Mouse (Mus musculus): ENCODE results near the gene Tnfsf13.
"Not testable (repeated sequence)": the region's sequence is repeated elsewhere in the genome, so short reads cannot be mapped to it uniquely, and the experiment has no call there.

Tnfsf13 gene

DNA sequence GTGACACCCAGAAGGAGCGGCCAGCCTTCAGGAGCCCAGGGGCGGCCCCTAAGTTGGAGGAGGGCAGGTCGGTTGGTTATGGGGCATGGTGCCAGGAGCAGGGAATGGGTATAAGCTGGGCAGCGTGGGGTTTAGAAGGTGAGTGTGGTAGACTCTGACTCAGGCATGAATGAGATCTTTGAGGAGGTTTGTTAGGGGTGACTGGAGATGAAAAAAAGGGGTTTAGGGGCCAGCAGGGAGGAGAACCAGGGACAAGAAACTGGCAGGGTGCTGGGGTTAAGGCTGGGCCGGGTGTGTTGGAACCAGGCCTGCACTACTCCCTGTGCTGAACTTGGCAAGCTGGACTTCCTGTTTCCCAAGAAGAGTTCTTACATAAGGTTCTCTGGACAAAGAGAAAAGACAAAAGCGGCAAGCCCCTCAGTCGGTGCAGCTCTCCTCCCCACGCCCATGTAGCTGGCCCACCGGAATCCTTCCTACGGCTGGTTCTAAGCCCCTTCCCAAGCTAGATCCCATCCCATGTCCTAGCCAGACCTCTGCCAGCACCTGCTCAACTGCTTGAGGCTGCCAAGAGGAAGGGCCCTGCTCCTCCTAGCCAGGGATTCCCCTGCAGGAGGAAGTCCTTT is at the start of gene Tnfsf13:
Tnfsf13 (minus strand) TSS at position 259 of the 623 bp plus-strand sequence.
- DNase-seq (ENCODE audit: low spot score) = no peak

DNA sequence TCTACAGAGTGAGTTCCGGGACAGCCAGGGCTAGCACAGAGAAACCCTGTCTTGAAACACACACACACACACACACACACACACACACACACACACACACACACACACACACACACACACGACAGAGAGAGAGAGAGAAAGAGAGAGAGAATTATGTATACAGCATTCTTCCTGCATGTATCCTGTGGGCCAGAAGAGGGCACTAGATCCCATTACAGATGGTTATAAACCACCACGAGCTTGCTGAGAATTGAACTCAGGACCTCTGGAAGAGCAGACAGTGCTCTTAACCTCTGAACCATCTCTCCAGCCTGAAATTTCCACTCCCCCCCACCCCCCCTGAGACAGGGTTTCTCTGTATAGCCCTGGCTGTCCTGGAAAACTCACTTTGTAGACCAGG is 45.8 kb upstream of the Tnfsf13 start:
- DNase-seq (ENCODE audit: low spot score) = not testable (repeated sequence)

DNA sequence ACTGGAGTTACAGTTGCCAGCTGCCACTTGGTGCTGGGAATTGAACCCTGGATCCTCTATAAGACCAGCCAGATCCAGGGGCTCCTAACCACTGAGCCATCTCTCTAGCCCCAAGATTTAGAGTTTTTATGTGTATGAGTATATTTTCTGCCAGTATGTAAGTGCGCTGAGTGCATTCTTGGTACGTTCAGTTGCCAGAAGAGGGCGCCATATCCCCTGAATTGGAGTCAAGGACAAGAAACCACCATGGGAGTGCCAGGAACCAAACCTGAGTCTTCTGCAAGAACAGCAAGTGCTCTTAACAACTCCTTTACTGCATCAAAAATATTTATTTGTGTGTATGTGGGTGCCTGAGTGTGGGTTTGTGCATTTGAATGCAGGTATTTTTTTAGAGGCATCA is 43.5 kb upstream of the Tnfsf13 start:
- DNase-seq (ENCODE audit: low spot score) = no peak

DNA sequence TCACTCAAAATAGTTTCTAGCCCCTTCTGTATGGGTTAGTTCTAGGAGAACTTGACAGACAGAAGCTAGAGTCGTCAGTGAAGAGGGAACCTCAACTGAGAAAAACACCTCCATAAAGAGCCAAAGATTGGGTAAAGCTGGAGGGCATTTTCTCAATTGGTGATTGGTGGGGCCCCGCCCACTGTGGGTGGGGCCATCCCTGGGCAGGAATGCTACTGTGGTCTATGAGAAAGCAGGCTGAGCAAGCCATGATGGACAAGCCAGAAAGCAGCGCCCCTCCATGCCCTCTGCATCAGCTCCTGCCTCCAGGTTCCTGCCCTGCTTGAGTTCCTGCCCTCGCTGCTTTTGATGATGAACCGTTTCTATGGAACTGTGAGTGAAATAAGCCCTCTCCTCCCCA is 40.4 kb upstream of the Tnfsf13 start:
- no peak for DNase-seq (ENCODE audit: low spot score)

DNA sequence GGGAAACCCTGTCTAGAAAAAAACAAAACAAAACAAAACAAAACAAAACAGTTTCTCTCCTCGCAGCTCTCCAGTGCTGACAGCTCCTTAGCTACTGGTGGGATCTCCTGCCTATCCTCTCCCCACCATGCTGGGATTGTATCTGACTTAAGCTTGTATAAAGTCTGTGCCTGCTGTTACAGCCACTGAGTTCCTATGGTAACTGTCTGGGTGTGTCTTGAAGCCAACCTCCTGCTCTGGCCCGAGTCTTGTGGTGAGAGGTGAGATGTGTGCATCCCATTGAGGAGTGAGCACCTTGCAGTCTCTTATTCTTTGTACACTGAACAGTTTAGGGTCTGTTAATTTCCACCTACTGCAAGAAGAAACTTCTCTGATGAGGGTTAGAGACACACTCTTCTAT is 37.5 kb upstream of the Tnfsf13 start:
- DNase-seq (ENCODE audit: low spot score) = no peak

DNA sequence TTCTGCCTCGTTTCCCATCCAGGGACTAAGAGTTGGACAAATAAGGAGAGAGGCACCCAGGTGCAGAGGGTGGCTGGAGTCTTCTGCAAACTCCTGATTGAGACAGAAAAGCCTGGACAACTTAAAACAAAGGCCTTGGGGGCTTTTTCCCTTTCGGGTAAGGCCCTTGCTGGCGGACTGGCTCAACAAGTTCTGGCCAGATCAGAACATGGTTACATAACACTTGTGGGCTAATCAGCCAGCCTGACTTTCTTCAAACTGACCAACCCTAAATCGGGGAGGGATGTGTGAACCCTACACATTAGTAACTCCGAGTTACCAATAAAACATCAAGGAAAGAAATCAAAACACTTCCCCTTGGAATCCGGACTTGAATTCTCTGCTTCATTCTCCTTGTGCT is 35.3 kb upstream of the Tnfsf13 start:
- no peak for DNase-seq (ENCODE audit: low spot score)

DNA sequence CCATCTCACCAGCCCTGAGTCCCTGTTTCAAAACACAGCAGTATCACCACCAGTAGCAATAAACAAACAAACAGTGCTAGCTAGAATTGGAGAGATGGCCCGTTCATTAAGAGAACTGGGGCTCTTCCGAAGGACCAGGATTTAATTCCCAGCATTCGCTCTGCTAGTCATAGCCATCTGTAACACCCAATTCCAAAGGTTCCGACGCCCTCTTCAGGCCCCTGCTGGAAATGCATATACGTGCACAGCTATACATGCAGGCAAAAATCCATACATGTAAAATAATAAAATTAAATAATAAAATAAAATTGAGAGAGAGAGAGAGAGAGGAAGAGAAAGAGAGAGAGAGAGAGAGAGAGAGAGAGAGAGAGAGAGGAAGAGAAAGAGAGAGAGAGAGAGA is 33.8 kb upstream of the Tnfsf13 start:
- no peak for DNase-seq (ENCODE audit: low spot score)

DNA sequence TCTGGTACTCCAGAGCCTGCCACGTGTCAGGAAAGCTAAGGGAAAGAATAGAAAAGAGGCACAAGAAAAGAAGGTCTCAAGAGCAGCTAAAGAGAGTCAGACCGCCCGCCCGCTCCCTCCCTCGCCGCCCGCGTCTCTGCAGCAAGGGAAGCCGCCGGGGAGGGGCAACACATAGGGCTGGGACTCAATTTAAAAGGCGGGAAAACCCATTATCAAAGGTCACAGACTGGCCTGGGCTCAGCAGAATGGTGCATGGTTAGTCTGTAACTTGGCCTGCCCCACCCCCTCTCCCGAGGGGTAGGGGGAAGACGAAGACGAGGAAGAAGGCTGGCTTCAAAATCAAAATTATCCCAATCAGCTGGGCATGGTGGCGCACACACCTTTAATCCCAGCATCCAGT is 33.1 kb upstream of the Tnfsf13 start:
- no peak for DNase-seq (ENCODE audit: low spot score)

DNA sequence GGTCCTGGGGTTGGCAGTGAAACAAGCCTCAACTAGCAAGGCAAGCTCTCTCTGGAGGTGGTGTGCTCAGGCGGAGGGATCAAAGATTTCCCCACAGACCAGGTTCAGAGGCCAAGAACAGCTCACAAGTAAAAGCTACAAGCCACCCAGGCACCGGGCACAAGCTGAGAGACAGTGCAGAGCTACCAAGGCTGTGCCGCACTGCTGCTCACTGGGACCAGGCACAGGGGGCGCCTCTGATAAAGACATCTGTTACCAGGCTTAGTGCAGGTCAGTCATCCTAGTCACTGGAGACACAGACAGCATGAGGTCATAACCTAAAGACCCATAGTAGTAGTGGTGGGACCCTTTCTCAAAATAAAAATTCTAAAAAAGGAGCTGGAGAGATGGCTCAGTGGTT is 31.4 kb upstream of the Tnfsf13 start:
- no peak for DNase-seq (ENCODE audit: low spot score)

DNA sequence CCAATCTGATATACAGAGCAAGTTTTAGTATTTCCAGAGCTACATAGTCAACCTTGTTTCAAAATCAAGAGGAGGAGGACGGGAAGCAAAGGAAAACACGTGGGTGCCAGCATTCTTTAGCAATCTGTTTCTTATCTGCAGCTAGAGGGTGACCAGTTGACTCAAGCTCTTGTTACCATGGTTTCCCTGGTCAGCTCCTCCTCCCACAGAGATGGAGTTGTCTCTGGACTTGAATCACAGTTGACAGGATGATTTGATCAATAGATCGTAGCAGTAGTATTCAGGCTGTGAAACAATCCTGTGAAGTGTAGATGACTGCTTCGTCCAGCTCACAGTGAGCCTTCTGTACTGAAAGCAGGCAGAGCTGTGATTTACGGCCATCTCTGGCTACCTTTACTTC is 30.3 kb upstream of the Tnfsf13 start:
- no peak for DNase-seq (ENCODE audit: low spot score)

DNA sequence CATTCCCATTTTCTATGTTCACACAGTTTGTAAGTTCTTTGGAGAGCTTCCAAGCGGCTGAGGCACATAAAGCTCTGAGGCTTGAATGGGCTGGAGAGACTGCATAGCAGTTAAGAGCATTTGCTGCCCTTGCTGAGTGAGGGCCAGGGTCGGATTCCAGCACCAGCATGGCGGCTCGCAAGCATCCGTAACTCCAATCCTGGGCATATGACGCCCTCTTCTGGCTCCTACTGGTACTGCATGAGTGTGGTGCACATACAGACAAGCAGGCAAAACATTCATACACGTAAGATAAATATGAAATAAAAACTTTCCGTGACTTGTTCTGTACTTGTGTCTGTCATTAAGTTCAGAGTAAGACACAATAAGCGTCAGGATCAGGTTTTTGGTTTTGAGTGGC is 29.9 kb upstream of the Tnfsf13 start:
- DNase-seq (ENCODE audit: low spot score) = no peak

DNA sequence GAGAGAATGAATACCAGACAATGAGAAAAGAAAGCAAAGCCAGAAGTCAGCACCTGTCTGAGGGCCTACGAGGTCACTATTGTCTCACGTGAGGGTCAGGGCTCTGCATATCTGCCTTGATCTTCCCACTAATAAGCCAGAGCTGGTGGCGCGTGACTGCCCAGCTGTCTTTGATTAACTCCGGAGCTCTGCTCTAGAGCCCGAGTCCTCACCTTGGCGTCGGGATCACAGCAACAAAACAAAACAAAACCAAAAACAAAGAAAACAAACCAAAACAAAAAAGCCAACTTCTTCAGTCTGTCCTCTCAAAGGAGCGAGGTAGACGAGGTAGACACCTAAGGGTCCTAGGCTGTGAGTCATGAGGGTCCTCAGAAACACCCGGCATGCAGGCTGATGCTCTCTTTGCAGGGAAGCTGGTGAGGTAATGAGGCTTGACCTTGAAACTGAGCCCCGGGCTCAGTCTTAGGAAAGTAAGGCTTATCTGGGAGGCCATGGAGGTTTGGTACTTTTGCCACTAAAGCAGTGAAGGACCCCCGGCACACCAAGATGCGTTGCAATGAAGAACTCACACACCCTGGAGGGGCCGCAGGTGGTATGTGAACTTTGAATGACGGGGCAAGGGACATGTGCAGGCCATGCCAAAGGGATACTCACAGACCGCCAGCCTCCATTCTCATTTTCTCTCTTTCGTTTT is 29.2 kb upstream of the Tnfsf13 start:
- no peak for DNase-seq (ENCODE audit: low spot score)

DNA sequence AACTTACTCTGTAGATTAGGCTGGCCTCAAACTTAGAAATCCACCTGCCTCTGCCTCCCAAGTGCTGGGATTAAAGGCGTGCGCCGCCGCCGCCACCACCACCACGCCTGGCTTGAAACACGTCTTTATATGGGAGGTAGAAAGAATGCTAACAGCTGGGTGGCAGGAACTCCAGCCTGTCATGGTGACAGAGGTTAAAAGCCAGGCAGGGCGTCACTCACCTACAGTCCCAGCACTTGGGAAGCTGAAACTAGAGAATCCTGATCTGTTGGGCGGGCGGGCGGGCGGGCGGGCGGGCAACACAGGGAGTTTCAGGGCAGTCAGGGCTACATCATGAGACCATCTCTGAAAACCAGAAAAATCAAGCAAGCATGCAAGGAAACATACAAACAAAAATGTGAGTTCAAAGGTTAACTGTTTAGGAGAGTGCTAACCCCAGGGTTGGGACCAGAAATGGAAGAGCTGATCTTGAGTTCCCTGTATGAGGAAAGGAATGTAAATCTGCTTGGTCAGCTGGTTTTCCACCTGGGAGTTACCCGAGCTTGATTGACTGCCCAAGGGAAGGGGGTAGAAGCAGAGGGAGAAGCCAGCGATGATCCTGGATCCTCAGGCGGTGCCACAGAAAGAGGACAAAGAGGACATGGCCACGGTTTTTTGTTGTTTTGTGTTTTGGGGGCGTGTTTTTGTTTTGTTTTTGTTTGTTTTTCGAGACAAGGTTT is 27.5 kb upstream of the Tnfsf13 start:
- no peak for DNase-seq (ENCODE audit: low spot score)

DNA sequence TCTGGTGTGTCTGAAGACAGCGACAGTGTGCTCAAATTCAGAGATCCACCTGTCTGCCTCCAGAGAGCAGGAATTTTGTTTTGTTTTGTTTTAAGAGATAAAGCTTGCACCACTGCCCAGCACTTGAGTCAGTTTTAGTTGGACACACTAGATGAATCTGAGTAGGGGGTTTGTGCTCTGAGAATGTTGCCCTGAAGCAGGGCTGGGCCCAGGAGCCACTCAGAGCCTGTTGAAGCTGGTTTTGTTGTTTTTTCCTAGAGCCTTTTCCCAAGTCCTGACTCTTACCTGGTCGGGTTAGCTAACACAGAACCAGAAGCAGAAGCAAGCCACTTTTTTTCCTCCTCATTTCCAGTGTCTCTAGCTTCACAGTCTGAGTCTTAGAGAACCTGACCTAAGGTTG is 25.5 kb upstream of the Tnfsf13 start:
- DNase-seq (ENCODE audit: low spot score) = no peak

DNA sequence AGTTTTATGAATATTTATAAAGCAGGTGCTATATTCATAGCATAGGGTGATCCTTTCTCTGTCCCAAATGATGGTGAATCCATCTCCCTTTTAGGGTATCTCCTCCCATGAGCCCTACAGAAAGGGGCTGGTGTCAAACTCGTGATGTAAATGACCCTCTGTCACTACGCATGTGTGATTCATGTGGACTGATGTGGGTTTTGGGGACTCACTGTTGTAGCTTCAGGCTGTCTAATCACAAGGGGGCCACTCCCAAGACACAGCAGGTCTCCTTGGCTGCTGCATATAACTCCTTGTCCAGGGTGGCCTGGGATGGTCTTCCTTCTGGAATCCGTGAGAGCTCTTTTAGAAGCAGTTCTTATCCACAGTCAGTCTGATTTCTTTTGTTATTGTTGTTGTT is 24.9 kb upstream of the Tnfsf13 start:
- DNase-seq (ENCODE audit: low spot score) = no peak

DNA sequence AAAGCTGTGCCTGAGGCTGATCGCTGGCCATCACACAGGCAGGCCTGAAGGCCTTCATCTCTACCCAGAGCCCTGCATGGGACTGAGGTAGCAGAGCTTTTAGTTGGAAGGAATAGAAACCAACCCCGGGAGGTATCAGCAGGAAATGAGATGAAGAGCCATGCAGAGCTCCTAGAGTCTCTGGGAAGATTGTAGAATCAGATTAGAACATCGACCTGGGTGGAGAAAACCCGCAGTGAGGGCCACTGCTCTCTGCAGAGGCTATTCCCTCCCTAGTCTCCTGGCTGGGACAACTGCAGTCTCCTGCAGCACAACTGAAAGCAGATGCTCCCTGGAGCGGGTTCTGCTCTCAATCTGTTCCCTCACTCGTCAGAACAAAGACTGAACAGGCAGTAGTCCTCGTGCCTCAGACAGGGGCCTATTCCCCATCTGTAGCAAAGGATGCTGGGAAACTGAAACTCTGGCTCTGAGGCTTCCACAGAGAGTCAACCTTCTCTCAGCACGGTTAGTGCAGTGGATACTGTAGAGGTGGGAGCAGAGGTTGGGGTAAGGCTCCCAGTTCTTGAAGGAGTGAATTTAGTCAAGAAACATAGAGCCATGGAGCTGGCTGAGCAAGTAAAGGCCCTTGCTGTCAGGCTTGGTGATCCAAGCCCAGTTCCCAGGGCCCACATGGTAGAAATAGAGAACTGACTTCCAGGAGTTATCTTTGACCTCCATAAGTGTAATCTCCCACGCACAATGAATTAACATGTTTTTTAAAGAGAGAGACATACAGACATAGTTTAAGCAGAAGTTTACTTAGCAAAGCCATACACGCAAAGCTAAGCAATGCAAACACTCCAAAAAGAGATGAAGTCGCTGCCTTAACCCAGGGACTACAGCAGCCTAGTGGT is 24.2 kb upstream of the Tnfsf13 start:
- DNase-seq (ENCODE audit: low spot score) = no peak

DNA sequence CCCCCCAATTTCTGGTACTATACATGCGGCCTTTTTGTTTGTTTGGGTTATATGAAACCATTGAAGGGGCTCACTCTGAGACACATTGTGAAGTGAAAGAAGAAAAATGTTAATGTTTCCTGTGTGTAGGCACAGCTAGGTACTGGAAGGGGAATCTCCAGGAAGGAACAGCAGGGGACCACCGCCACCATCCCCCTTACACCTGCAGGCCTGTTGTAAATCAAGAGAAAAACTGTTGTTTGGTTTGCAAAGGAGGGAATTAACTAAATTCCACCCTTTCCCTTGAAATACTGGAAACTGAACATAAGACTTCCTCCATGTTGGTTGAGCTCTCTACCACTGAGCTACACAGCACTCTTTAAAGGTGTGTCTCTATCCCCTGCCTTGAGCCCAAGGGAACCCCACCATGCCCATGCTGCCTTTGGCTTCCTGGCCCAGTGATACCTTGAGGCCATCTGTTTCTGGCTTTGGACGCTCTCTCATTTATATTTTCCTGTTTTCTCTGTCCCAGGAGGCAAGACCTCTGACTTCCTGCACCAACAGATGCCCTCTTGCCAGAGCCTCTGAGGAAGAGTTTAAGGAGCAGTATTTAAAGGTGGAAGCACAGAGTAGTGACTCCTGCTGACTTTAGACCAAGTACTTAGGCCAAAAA is 23.2 kb upstream of the Tnfsf13 start:
- DNase-seq (ENCODE audit: low spot score) = no peak

DNA sequence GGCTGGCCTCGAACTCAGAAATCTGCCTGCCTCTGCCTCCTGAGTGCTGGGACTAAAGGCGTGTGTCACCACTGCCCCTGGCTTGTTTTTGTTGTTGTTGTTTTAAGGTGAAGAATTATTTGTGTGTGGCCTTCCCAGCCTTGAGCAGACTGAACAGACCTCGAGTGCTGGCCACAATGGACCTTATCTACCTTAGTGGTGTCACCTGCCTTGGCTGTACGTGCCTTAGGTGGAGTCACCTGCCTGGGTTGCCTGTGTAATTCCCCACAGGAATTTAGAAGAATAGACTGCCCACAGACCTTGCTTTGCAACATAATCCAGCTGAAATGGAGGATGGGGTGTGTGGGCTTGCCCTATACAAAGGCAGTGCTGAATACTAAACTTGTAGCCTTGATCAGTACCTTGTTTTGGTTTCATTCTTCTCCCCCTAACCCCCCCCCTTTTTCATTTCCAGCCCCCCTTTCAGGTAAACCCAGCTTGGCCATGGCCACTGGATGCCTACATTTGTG is 22.3 kb upstream of the Tnfsf13 start:
- DNase-seq (ENCODE audit: low spot score) = no peak

DNA sequence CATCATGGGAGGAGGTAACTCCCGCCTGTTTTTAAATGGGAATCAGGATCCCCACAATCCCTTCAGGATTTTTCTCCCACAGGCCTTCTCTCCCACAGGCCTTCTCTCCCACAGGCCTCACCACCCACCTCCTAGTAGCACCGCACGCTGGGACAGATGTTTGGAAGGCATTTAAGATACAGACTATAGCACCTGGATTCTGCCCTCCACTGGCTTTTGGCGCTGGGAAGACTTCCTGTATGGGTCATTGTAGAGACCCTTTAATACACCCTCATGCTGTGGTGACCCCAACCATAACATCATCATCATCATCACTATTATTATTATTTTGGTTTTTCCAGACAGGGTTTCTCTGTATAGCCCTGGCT is 21.9 kb upstream of the Tnfsf13 start:
- DNase-seq (ENCODE audit: low spot score) = no peak

DNA sequence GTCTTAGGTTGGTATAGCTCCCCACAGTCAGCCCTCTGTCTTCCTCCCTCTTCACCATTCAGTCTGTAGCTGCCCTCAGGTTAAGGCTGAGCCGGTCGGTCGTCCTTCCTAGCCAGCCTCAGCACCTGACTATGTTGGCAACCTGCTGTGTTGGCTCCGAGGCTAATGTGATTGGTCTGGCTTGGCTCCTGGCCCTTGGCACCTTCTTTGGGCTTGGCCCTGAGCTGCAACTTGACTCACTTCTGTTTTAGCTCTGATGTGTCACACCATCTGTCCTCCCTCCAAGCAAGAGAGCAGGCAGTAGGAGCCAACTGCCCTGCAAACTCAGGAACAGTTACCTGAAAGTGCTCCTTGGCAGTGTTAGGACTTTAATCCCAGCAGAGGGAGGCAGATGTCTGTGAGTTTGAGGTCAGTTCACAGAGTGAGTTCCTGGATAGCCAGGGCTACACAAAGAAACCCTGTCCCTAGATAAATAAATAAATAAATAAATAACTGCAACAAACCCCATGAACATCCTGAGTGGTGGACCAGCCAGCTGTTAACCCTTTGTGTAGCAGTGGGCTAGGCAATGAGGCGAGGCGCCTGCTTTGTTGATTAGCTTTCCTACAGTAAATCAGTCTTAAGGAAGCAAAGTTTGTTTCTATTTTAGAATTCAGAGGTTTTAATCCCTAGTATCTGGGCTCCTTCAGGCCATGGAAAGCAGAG is 21.3 kb upstream of the Tnfsf13 start:
- DNase-seq (ENCODE audit: low spot score) = no peak

DNA sequence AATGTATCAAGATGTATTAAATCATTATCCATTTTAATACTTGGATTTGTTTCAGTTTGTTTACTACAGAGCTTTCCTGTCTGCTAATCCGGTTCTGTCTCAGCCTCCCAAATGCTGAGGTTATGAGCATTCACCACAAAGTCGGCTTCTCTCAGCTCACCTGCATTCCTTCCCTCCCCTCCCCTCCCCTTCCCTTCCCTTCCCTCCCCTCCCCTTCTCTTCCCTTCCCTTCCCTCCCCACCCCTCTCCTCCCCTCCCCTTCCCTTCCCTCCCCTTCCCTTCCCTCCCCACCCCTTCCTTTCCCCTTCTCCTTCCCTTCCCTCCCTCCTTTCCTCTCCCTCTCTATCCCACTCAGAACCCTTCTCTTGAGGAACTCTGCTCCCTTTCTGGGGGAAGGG is 19.0 kb upstream of the Tnfsf13 start:
- DNase-seq (ENCODE audit: low spot score) = no peak
